Mouse (Mus musculus) liver, embryonic 13.5 days (tissue): ENCODE data around the gene Spast. TPM values are rescaled to one million over a fixed set of nuclear protein-coding genes. Genes with fewer than 3 reads are reported as not detected.

Experiments
- ATAC-seq: fragments of 200-750 bp; cut with Nextera tagmentation; 2 replicates; pipeline ENCODE4 v1.8.0; 2017; ENCODE audit warnings: low read depth, mild to moderate bottlenecking, moderate number of reproducible peaks, moderate library complexity
- DNase-seq: peaks from one replicate; pipeline ENCODE4 v3.0.0; 2022
- H3K27ac ChIP-seq: fragments of 300-500 bp; sonication (generic); 2 replicates; pipeline ENCODE4 v1.5.1; 2015; ENCODE audit warnings: moderate library complexity, mild to moderate bottlenecking, inconsistent platforms
- H3K27me3 ChIP-seq: fragments of 300-500 bp; sonication (generic); 2 replicates; pipeline ENCODE4 v1.6.1; 2015; ENCODE audit warnings: mild to moderate bottlenecking, inconsistent platforms
- H3K36me3 ChIP-seq: fragments of 300-500 bp; sonication (generic); 2 replicates; pipeline ENCODE4 v1.6.1; 2015; ENCODE audit warnings: mild to moderate bottlenecking, inconsistent platforms
- H3K4me1 ChIP-seq: fragments of 300-500 bp; sonication (generic); replicated peaks from 2 replicates; pipeline ENCODE4 v1.6.1; 2015; ENCODE audit warnings: inconsistent platforms
- H3K4me2 ChIP-seq: fragments of 300-500 bp; sonication (generic); 2 replicates; pipeline ENCODE4 v1.6.1; 2015; ENCODE audit warnings: inconsistent platforms, mild to moderate bottlenecking, moderate library complexity
- H3K4me3 ChIP-seq: fragments of 300-500 bp; sonication (generic); replicated peaks from 2 replicates; pipeline ENCODE4 v1.5.1; 2015; ENCODE audit warnings: mild to moderate bottlenecking, inconsistent platforms
- H3K9ac ChIP-seq: fragments of 300-500 bp; sonication (generic); 2 replicates; pipeline ENCODE4 v1.6.1; 2015; ENCODE audit warnings: mild to moderate bottlenecking, inconsistent platforms
- H3K9me3 ChIP-seq: fragments of 300-500 bp; sonication (generic); replicated peaks from 2 replicates; pipeline ENCODE4 v1.6.1; 2016; ENCODE audit warnings: inconsistent platforms
- WGBS: fragments of 180-500 bp; shearing (Covaris S2); methylation state at CpG from one replicate; pipeline ENCODE4 v1.1.7; 2015; ENCODE audit not compliant: insufficient replicate concordance; 5-methylcytosine and 5-hydroxymethylcytosine counted together
- polyA plus RNA-seq: library from polyadenylated mRNA; unstranded; fragments of >200 nt; fragmentation: Nextera tagmentation; extraction: Ambion mirVana; gene quantifications from 2 replicates; pipeline ENCODE4 v1.2.1, GENCODE M21; 2015

Gene Spast
- polyA plus RNA-seq, 1 experiment from 2014 or later = 6.2 TPM

- Histone ChIP-seq H3K4me3 (no peak overlapping the region), H3K36me3 (peaks cover 16% of the 10 kb centered on the region), H3K27me3 (no peaks in the 10 kb centered on the region), H3K4me2 (no peak overlapping the region), H3K4me1 (no peaks in the 10 kb centered on the region), H3K9me3 (no peaks in the 10 kb centered on the region), H3K27ac (no peak overlapping the region), H3K9ac (no peak overlapping the region)
- DNase-seq = no peak
- peak; percentile 26; the same call in 1 of the 2 replicates for ATAC-seq
- WGBS = 70% methylated on average over 13 of the region's 13 CpGs
These were observed 92.7 kb downstream of the Spast start for GRCm38 (mm10) chr17:74431481-74431880.

GRCm38 (mm10) chr17:74432631-74433030 is 93.8 kb downstream of the Spast start:
- Histone ChIP-seq H3K4me1 (no peaks in the 10 kb centered on the region), H3K4me2 (no peak overlapping the region), H3K4me3 (no peak overlapping the region), H3K27ac (no peak overlapping the region), H3K36me3 (peaks cover 6% of the 10 kb centered on the region; the same call in 1 of the 2 replicates), H3K27me3 (no peaks in the 10 kb centered on the region), H3K9me3 (no peaks in the 10 kb centered on the region), H3K9ac (no peak overlapping the region)
- no peak for DNase-seq
- ATAC-seq = no peak
- WGBS = 69% methylated on average over 5 of the region's 5 CpGs

GRCm38 (mm10) chr17:74437762-74438161 is 99.0 kb downstream of the Spast start:
- Histone ChIP-seq H3K4me1 (no peaks in the 10 kb centered on the region), H3K27me3 (no peaks in the 10 kb centered on the region), H3K9ac (no peak overlapping the region), H3K36me3 (no peaks in the 10 kb centered on the region), H3K4me3 (no peak overlapping the region), H3K9me3 (no peaks in the 10 kb centered on the region), H3K27ac (no peak overlapping the region), H3K4me2 (no peak overlapping the region)
- 73% methylated on average over 9 of the region's 9 CpGs for WGBS
- DNase-seq (no peak), ATAC-seq (no peak)

- H3K27ac ChIP-seq = no peak overlapping the region
- H3K4me2 ChIP-seq = no peak overlapping the region
- H3K36me3 ChIP-seq = no peaks in the 10 kb centered on the region
- WGBS = 18% methylated on average over 5 of the region's 5 CpGs
- no peaks in the 10 kb centered on the region for H3K27me3 ChIP-seq
- H3K9ac ChIP-seq = no peak overlapping the region
- H3K4me3 ChIP-seq = no peak overlapping the region
- H3K4me1 ChIP-seq = no peaks in the 10 kb centered on the region
- ATAC-seq (no peak), DNase-seq (no peak)
- H3K9me3 ChIP-seq = no peaks in the 10 kb centered on the region
These were observed 101.7 kb downstream of the Spast start for GRCm38 (mm10) chr17:74440486-74440885.

Other genes with a start within 250 kb of the Spast start
- 108 and 111 TPM in 2 replicates for gene Memo1, start 43.5 kb upstream of the Spast start, polyA plus RNA-seq
- gene Dpy30, start 15.0 kb upstream of the Spast start, polyA plus RNA-seq = 198 and 225 TPM in 2 replicates
- 20.4 and 20.8 TPM in 2 replicates for gene Slc30a6, start 56.6 kb downstream of the Spast start, polyA plus RNA-seq
- 0.20 and 0.32 TPM in 2 replicates for gene Nlrc4, start 120.2 kb downstream of the Spast start, polyA plus RNA-seq
- gene Yipf4, start 150.5 kb downstream of the Spast start, polyA plus RNA-seq = 62.4 and 77.0 TPM in 2 replicates
- 38.1 and 43.0 TPM in 2 replicates for gene Birc6, start 189.3 kb downstream of the Spast start, polyA plus RNA-seq